Mouse (Mus musculus): ENCODE measurements at regions not wholly inside any gene's neighbourhood (a gene's known extent, or its start where the extent isn't known, plus 50 kb on each side); places are given as distances from the start of the nearest gene placed in this dataset.

DNA sequence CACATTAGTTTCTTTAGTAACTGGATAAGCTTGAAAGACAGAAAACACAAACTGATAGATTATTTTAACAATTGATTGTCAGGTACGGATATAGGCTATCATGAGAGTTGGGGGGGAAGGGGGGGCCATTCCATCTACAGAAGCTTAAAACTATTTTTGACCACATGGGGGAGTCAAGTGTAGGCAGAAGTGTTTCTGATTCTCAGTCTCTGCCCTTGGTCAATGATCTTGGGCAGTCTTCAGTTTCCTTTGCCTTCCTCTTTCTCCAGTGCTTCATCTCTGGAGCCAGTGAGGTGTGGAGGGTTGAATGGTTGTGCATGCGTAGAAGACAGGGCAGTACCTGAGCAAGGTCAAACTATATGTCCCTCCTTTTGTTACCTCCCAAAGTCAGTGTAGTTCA is 118.8 kb downstream of the Cldn1 start:
- H3K4me3 ChIP-seq (ENCODE audit: extremely low read depth, insufficient read depth, insufficient read length) = no peak overlapping the region
- H3K4me1 ChIP-seq (ENCODE audit: control insufficient read depth, insufficient read depth, insufficient read length) = no peaks in the 10 kb centered on the region
- H3K27me3 ChIP-seq (ENCODE audit: control insufficient read depth, insufficient read depth, low read length) = no peaks in the 10 kb centered on the region
- TF ChIP-seq POLR2A (IDR thresholded peaks at IDR 0.05; ENCODE audit: low read depth, low read length) (no peak), CTCF (IDR thresholded peaks at IDR 0.05; ENCODE audit: extremely low read depth, insufficient read depth, insufficient read length, insufficient replicate concordance) (no peak)
- no peak overlapping the region for H3K27ac ChIP-seq (ENCODE audit: insufficient read depth, low read length)
- H3K36me3 ChIP-seq (ENCODE audit: control insufficient read depth, insufficient read depth, low read length) = no peaks in the 10 kb centered on the region
- no peak for DNase-seq (ENCODE audit: low read depth in 1 of 2, low spot score in 2 of 2)
- 68% methylated on average over 2 of the region's 2 CpGs for WGBS

- WGBS = 76% methylated on average over 5 of the region's 5 CpGs
Measured at GRCm38 (mm10) chr16:26251698-26252097, 119.9 kb downstream of the Cldn1 start.

GRCm38 (mm10) chr16:26251027-26251426 is 120.6 kb downstream of the Cldn1 start:
- WGBS = 80% methylated on average over 2 of the region's 2 CpGs
- no peak for DNase-seq (ENCODE audit: low read depth in 1 of 2, low spot score in 2 of 2)

More at GRCm38 (mm10) chr16:26251698-26252097, 119.9 kb downstream of the Cldn1 start:
- Histone ChIP-seq H3K27ac (ENCODE audit: insufficient read depth, low read length) (no peak overlapping the region), H3K4me1 (ENCODE audit: control insufficient read depth, insufficient read depth, insufficient read length) (no peaks in the 10 kb centered on the region), H3K27me3 (ENCODE audit: control insufficient read depth, insufficient read depth, low read length) (no peaks in the 10 kb centered on the region), H3K36me3 (ENCODE audit: control insufficient read depth, insufficient read depth, low read length) (no peaks in the 10 kb centered on the region), H3K4me3 (ENCODE audit: extremely low read depth, insufficient read depth, insufficient read length) (no peak overlapping the region)
- TF ChIP-seq CTCF (IDR thresholded peaks at IDR 0.05; ENCODE audit: extremely low read depth, insufficient read depth, insufficient read length, insufficient replicate concordance) (no peak), POLR2A (IDR thresholded peaks at IDR 0.05; ENCODE audit: low read depth, low read length) (no peak)
- no peak for DNase-seq (ENCODE audit: low read depth in 1 of 2, low spot score in 2 of 2)

GRCm38 (mm10) chr16:26248939-26249338 is 122.7 kb downstream of the Cldn1 start:
- no peaks in the 10 kb centered on the region for H3K36me3 ChIP-seq (ENCODE audit: control insufficient read depth, insufficient read depth, low read length)
- H3K4me1 ChIP-seq (ENCODE audit: control insufficient read depth, insufficient read depth, insufficient read length) = no peaks in the 10 kb centered on the region
- TF ChIP-seq CTCF (IDR thresholded peaks at IDR 0.05; ENCODE audit: extremely low read depth, insufficient read depth, insufficient read length, insufficient replicate concordance) (no peak), POLR2A (IDR thresholded peaks at IDR 0.05; ENCODE audit: low read depth, low read length) (no peak)
- DNase-seq (ENCODE audit: low read depth in 1 of 2, low spot score in 2 of 2) = no peak
- H3K4me3 ChIP-seq (ENCODE audit: extremely low read depth, insufficient read depth, insufficient read length) = no peak overlapping the region
- no peaks in the 10 kb centered on the region for H3K27me3 ChIP-seq (ENCODE audit: control insufficient read depth, insufficient read depth, low read length)
- no peak overlapping the region for H3K27ac ChIP-seq (ENCODE audit: insufficient read depth, low read length)

More at GRCm38 (mm10) chr16:26251027-26251426, 120.6 kb downstream of the Cldn1 start:
- no peak overlapping the region for H3K4me3 ChIP-seq (ENCODE audit: extremely low read depth, insufficient read depth, insufficient read length)
- H3K27ac ChIP-seq (ENCODE audit: insufficient read depth, low read length) = no peak overlapping the region
- H3K36me3 ChIP-seq (ENCODE audit: control insufficient read depth, insufficient read depth, low read length) = no peaks in the 10 kb centered on the region
- H3K27me3 ChIP-seq (ENCODE audit: control insufficient read depth, insufficient read depth, low read length) = no peaks in the 10 kb centered on the region
- H3K4me1 ChIP-seq (ENCODE audit: control insufficient read depth, insufficient read depth, insufficient read length) = no peaks in the 10 kb centered on the region
- TF ChIP-seq POLR2A (IDR thresholded peaks at IDR 0.05; ENCODE audit: low read depth, low read length) = no peak
- no peak for TF ChIP-seq CTCF (IDR thresholded peaks at IDR 0.05; ENCODE audit: extremely low read depth, insufficient read depth, insufficient read length, insufficient replicate concordance)

GRCm38 (mm10) chr16:26247926-26248325 is 123.7 kb downstream of the Cldn1 start:
- H3K27me3 ChIP-seq (ENCODE audit: control insufficient read depth, insufficient read depth, low read length) = no peaks in the 10 kb centered on the region
- no peaks in the 10 kb centered on the region for H3K4me1 ChIP-seq (ENCODE audit: control insufficient read depth, insufficient read depth, insufficient read length)
- H3K4me3 ChIP-seq (ENCODE audit: extremely low read depth, insufficient read depth, insufficient read length) = no peak overlapping the region
- no peaks in the 10 kb centered on the region for H3K36me3 ChIP-seq (ENCODE audit: control insufficient read depth, insufficient read depth, low read length)
- H3K27ac ChIP-seq (ENCODE audit: insufficient read depth, low read length) = no peak overlapping the region
- no peak for DNase-seq (ENCODE audit: low read depth in 1 of 2, low spot score in 2 of 2)
- WGBS = 51% methylated on average over 1 of the region's 1 CpGs
- TF ChIP-seq POLR2A (IDR thresholded peaks at IDR 0.05; ENCODE audit: low read depth, low read length) = no peak
- TF ChIP-seq CTCF (IDR thresholded peaks at IDR 0.05; ENCODE audit: extremely low read depth, insufficient read depth, insufficient read length, insufficient replicate concordance) = no peak

DNA sequence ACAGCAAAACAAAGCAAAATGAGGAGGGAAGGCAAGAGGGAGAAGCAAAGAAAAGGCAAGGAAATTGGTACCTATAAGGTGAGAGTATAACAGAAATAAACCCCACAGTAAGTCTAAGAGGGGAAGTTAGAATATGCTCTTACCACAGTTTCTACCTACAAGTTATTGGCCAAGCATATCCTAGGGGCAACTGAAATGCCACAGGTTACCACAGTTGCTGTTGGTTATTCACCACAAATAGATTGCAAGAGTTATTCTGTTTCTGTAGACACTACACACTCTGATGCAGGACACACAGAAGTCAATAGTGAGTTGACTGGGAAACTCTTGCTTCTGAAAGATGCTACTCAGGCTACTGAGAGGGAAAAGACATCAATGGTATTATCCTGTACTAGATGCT is 129.7 kb upstream of the P3h2 start:
- H3K36me3 ChIP-seq (ENCODE audit: control insufficient read depth, insufficient read depth, low read length) = no peaks in the 10 kb centered on the region
- no peaks in the 10 kb centered on the region for H3K4me1 ChIP-seq (ENCODE audit: control insufficient read depth, insufficient read depth, insufficient read length)
- no peak for TF ChIP-seq CTCF (IDR thresholded peaks at IDR 0.05; ENCODE audit: extremely low read depth, insufficient read depth, insufficient read length, insufficient replicate concordance)
- no peak for TF ChIP-seq POLR2A (IDR thresholded peaks at IDR 0.05; ENCODE audit: low read depth, low read length)
- no peak overlapping the region for H3K4me3 ChIP-seq (ENCODE audit: extremely low read depth, insufficient read depth, insufficient read length)
- H3K27me3 ChIP-seq (ENCODE audit: control insufficient read depth, insufficient read depth, low read length) = no peaks in the 10 kb centered on the region
- DNase-seq (ENCODE audit: low read depth in 1 of 2, low spot score in 2 of 2) = no peak
- H3K27ac ChIP-seq (ENCODE audit: insufficient read depth, low read length) = no peak overlapping the region

- DNase-seq (ENCODE audit: low read depth in 1 of 2, low spot score in 2 of 2) = peak in 1 of 2 experiments; percentile 14
- Histone ChIP-seq H3K4me3 (ENCODE audit: extremely low read depth, insufficient read depth, insufficient read length) (no peak overlapping the region), H3K36me3 (ENCODE audit: control insufficient read depth, insufficient read depth, low read length) (no peaks in the 10 kb centered on the region), H3K27me3 (ENCODE audit: control insufficient read depth, insufficient read depth, low read length) (no peaks in the 10 kb centered on the region), H3K4me1 (ENCODE audit: control insufficient read depth, insufficient read depth, insufficient read length) (no peaks in the 10 kb centered on the region), H3K27ac (ENCODE audit: insufficient read depth, low read length) (no peak overlapping the region)
- peak; percentile 28; the same call in 1 of the 2 replicates for TF ChIP-seq CTCF (IDR thresholded peaks at IDR 0.05; ENCODE audit: extremely low read depth, insufficient read depth, insufficient read length, insufficient replicate concordance)
- no peak for TF ChIP-seq POLR2A (IDR thresholded peaks at IDR 0.05; ENCODE audit: low read depth, low read length)
- WGBS = 9% methylated on average over 3 of the region's 3 CpGs
Measured at GRCm38 (mm10) chr16:26234113-26234512, 128.5 kb upstream of the P3h2 start.

Measured in spleen, adult 2 months (tissue).